Mouse (Mus musculus) heart, postnatal 36 days (tissue): ENCODE data around the gene Olfr996. TPM values are rescaled to one million over a fixed set of nuclear protein-coding genes. Genes with fewer than 3 reads are reported as not detected.
"Not testable (repeated sequence)": the region's sequence is repeated elsewhere in the genome, so short reads cannot be mapped to it uniquely, and the experiment has no call there.

ENCODE experiments used
- DNase-seq, 2 experiments: peaks; one replicate each; pipeline ENCODE4 v3.0.0; 2021 to 2022
- intact Hi-C: fragments of 180-260 bp; cut with DNase I; formaldehyde crosslinking; loops from one replicate; pipeline ENCODE4 v1.15.1; 2025
- total RNA-seq, 2 experiments: library from RNA; stranded (reverse); gene quantifications; 2 replicates each; pipeline ENCODE4 v1.2.3; 2021

Olfr996 gene
- not detected for total RNA-seq

- DNase-seq = no peak
Observed at GRCm38 (mm10) chr2:85578915-85579314, at the start of gene Olfr996. Gene Olfr996 (plus strand): TSS chr2:85579215.

GRCm38 (mm10) chr2:85532082-85532778, 46.8 kb upstream of the Olfr996 start:
- intact Hi-C loops = no loop called here
- DNase-seq = no peak

More at GRCm38 (mm10) chr2:85578915-85579314, at the start of gene Olfr996:
- intact Hi-C loops = no loop called here

GRCm38 (mm10) chr2:85533934-85534333, 45.1 kb upstream of the Olfr996 start:
- no peak for DNase-seq
- intact Hi-C loops = no loop called here

- no peak for DNase-seq
- intact Hi-C loops = no loop called here
Observed at GRCm38 (mm10) chr2:85554806-85555205, 24.2 kb upstream of the Olfr996 start.

- no peak for DNase-seq
- intact Hi-C loops = loop anchor here (5.0 to 10.0 kb wide), 2 partner anchors 275 to 538 kb away; no protein-coding TSS in a partner anchor
Observed at GRCm38 (mm10) chr2:85560226-85560625, 18.8 kb upstream of the Olfr996 start.

- intact Hi-C loops = loop anchor here (1.0 to 10.0 kb wide), 4 partner anchors 276 to 539 kb away; no protein-coding TSS in a partner anchor
- DNase-seq = peak; percentile 17 to 26
Observed at GRCm38 (mm10) chr2:85561187-85561586, 17.8 kb upstream of the Olfr996 start.

- intact Hi-C loops, DNase-seq: not testable (repeated sequence)
Observed at GRCm38 (mm10) chr2:85588648-85589047, 9.6 kb downstream of the Olfr996 start, which contains the start of gene Olfr998. Gene Olfr998 (plus strand): TSS chr2:85588948.

- no peak for DNase-seq
- intact Hi-C loops = no loop called here
Observed at GRCm38 (mm10) chr2:85611803-85612202, 32.8 kb downstream of the Olfr996 start, which contains the start of gene Olfr1000. Gene Olfr1000 (minus strand): TSS chr2:85611903.

Other genes with a start within 250 kb of the Olfr996 start
- not detected for gene Olfr987, start 239.9 kb upstream of the Olfr996 start, total RNA-seq
- gene Olfr988, start 216.0 kb upstream of the Olfr996 start, total RNA-seq = not detected
- not detected for gene Olfr992, start 169.7 kb upstream of the Olfr996 start, total RNA-seq
- not detected for gene Olfr993, start 164.3 kb upstream of the Olfr996 start, total RNA-seq
- not detected for gene Olfr994, start 142.8 kb upstream of the Olfr996 start, total RNA-seq
- gene Olfr995, start 135.6 kb upstream of the Olfr996 start, total RNA-seq = not detected
- not detected for gene 4833423E24Rik, start 60.2 kb upstream of the Olfr996 start, total RNA-seq
- gene Olfr998, start 9.7 kb downstream of the Olfr996 start, total RNA-seq = not detected
- not detected for gene Olfr1000, start 32.7 kb downstream of the Olfr996 start, total RNA-seq
- not detected for gene Olfr1002, start 71.5 kb downstream of the Olfr996 start, total RNA-seq
- not detected for gene Olfr154, start 85.2 kb downstream of the Olfr996 start, total RNA-seq
- not detected for gene Olfr1006, start 99.6 kb downstream of the Olfr996 start, total RNA-seq
- gene Olfr1008, start 110.2 kb downstream of the Olfr996 start, total RNA-seq = not detected
- gene Olfr1009, start 136.2 kb downstream of the Olfr996 start, total RNA-seq = not detected
- not detected for gene Olfr1012, start 183.6 kb downstream of the Olfr996 start, total RNA-seq
- gene Olfr1013, start 187.9 kb downstream of the Olfr996 start, total RNA-seq = not detected
- not detected for gene Olfr1014, start 193.5 kb downstream of the Olfr996 start, total RNA-seq
- gene Olfr1015, start 202.8 kb downstream of the Olfr996 start, total RNA-seq = not detected
- not detected for gene Olfr1016, start 223.3 kb downstream of the Olfr996 start, total RNA-seq
- not detected for gene Olfr1018, start 239.3 kb downstream of the Olfr996 start, total RNA-seq